Mouse (Mus musculus): ENCODE measurements around the gene Pdzd2.
A peak's percentile ranks its signal among the peaks of the same experiment; 100 is the strongest.

Gene Pdzd2

GRCm38 (mm10) chr15:12667760-12668520 lies 71.8 kb downstream of the Pdzd2 start:
- DNase-seq (ENCODE audit: low read depth, low spot score), result no peak

- DNase-seq (ENCODE audit: low read depth, low spot score), result no peak
Measured at GRCm38 (mm10) chr15:12665946-12666345, 73.8 kb downstream of the Pdzd2 start.

- no peak for DNase-seq (ENCODE audit: low read depth, low spot score)
Measured at GRCm38 (mm10) chr15:12663351-12663750, 76.4 kb downstream of the Pdzd2 start.

- no peak for DNase-seq (ENCODE audit: low read depth, low spot score)
Measured at GRCm38 (mm10) chr15:12660320-12660719, 79.4 kb downstream of the Pdzd2 start.

GRCm38 (mm10) chr15:12655959-12656662 lies 83.6 kb downstream of the Pdzd2 start:
- DNase-seq (ENCODE audit: low read depth, low spot score), result no peak

- DNase-seq (ENCODE audit: low read depth, low spot score), result no peak
Measured at GRCm38 (mm10) chr15:12655316-12655715, 84.4 kb downstream of the Pdzd2 start.

- DNase-seq (ENCODE audit: low read depth, low spot score), result no peak
Measured at GRCm38 (mm10) chr15:12652336-12653031, 87.2 kb downstream of the Pdzd2 start.

GRCm38 (mm10) chr15:12650236-12650635 lies 89.5 kb downstream of the Pdzd2 start:
- DNase-seq (ENCODE audit: low read depth, low spot score), result no peak

GRCm38 (mm10) chr15:12649674-12650073 lies 90.0 kb downstream of the Pdzd2 start:
- DNase-seq (ENCODE audit: low read depth, low spot score), result no peak

GRCm38 (mm10) chr15:12649131-12649530 lies 90.6 kb downstream of the Pdzd2 start:
- DNase-seq (ENCODE audit: low read depth, low spot score), result no peak

GRCm38 (mm10) chr15:12640755-12641154 lies 99.0 kb downstream of the Pdzd2 start:
- peak; percentile 42 for DNase-seq (ENCODE audit: low read depth, low spot score)

- DNase-seq (ENCODE audit: low read depth, low spot score), result no peak
Measured at GRCm38 (mm10) chr15:12639776-12640175, 99.9 kb downstream of the Pdzd2 start.

GRCm38 (mm10) chr15:12639181-12639580 lies 100.5 kb downstream of the Pdzd2 start:
- DNase-seq (ENCODE audit: low read depth, low spot score), result no peak

- no peak for DNase-seq (ENCODE audit: low read depth, low spot score)
Measured at GRCm38 (mm10) chr15:12638370-12639030, 101.2 kb downstream of the Pdzd2 start.

- DNase-seq (ENCODE audit: low read depth, low spot score), result no peak
Measured at GRCm38 (mm10) chr15:12637511-12637910, 102.2 kb downstream of the Pdzd2 start.

GRCm38 (mm10) chr15:12636386-12636785 lies 103.3 kb downstream of the Pdzd2 start:
- no peak for DNase-seq (ENCODE audit: low read depth, low spot score)

GRCm38 (mm10) chr15:12634921-12635320 lies 104.8 kb downstream of the Pdzd2 start:
- DNase-seq (ENCODE audit: low read depth, low spot score), result no peak

- no peak for DNase-seq (ENCODE audit: low read depth, low spot score)
Measured at GRCm38 (mm10) chr15:12629164-12629563, 110.6 kb downstream of the Pdzd2 start.

GRCm38 (mm10) chr15:12628451-12628850 lies 111.3 kb downstream of the Pdzd2 start:
- DNase-seq (ENCODE audit: low read depth, low spot score), result no peak

- no peak for DNase-seq (ENCODE audit: low read depth, low spot score)
Measured at GRCm38 (mm10) chr15:12626930-12627329, 112.8 kb downstream of the Pdzd2 start.

- no peak for DNase-seq (ENCODE audit: low read depth, low spot score)
Measured at GRCm38 (mm10) chr15:12626166-12626565, 113.6 kb downstream of the Pdzd2 start.

GRCm38 (mm10) chr15:12625524-12625923 lies 114.2 kb downstream of the Pdzd2 start:
- DNase-seq (ENCODE audit: low read depth, low spot score), result no peak

All from skeletal muscle tissue, adult 2 months (tissue).